Mouse (Mus musculus): ENCODE results near the gene Galr3. TPM values are rescaled to one million over a fixed set of nuclear protein-coding genes. Genes with fewer than 3 reads are reported as not detected.
A peak's percentile ranks its signal among the peaks of the same experiment; 100 is the strongest.

Galr3 gene
- total and polyA plus RNA-seq, 3 experiments: 2.6 to 4.5 TPM; not detected in 1

- TF ChIP-seq TAL1 (IDR thresholded peaks at IDR 0.05; ENCODE audit: low read length) (no peak), MAZ (IDR thresholded peaks at IDR 0.05; ENCODE audit: low read depth, low read length) (peak; percentile 72; the same call in 1 of the 2 replicates), NRF1 (IDR thresholded peaks at IDR 0.05; ENCODE audit: insufficient read depth, low read depth, low read length, poor library complexity, severe bottlenecking) (no peak), ZC3H11A (IDR thresholded peaks at IDR 0.05; ENCODE audit: low read depth, low read length) (no peak), ZNF384 (IDR thresholded peaks at IDR 0.05; ENCODE audit: low read depth, low read length) (no peak), UBTF (IDR thresholded peaks at IDR 0.05; ENCODE audit: borderline replicate concordance, insufficient read depth, low read depth, low read length) (no peak), GABPA (IDR thresholded peaks at IDR 0.05; ENCODE audit: low read depth, low read length) (no peak), RAD21 (IDR thresholded peaks at IDR 0.05; ENCODE audit: low read depth, low read length) (no peak), POLR2AphosphoS2 (IDR thresholded peaks at IDR 0.05; ENCODE audit: low read length) (no peak; the same call in 1 of the 2 replicates), NELFE (IDR thresholded peaks at IDR 0.05; ENCODE audit: low read depth, low read length) (peak; percentile 62), ZKSCAN1 (IDR thresholded peaks at IDR 0.05; ENCODE audit: low read depth, low read length) (no peak), EP300 (IDR thresholded peaks at IDR 0.05; ENCODE audit: low read depth in 1 of 2, low read length in 2 of 2) (0 out of 4 replicates have a peak, but pooled peaks of 1 of the 2 experiments have one; percentile 11), POLR2A (IDR thresholded peaks at IDR 0.05; ENCODE audit: control insufficient read depth in 1 of 2, insufficient read depth in 1 of 2, low read depth in 1 of 2, low read length in 2 of 2, poor library complexity in 1 of 2) (peak; percentile 45 to 69; a peak in 1 of 4 replicates), MYB (IDR thresholded peaks at IDR 0.05; ENCODE audit: low read depth, low read length) (no peak), MAX (IDR thresholded peaks at IDR 0.05; ENCODE audit: low read length) (peak; percentile 93), JUND (IDR thresholded peaks at IDR 0.05; ENCODE audit: low read depth, low read length) (no peak), MAFK (IDR thresholded peaks at IDR 0.05; ENCODE audit: borderline replicate concordance, low read depth, low read length) (no peak), GATA1 (IDR thresholded peaks at IDR 0.05; ENCODE audit: low read depth, low read length) (no peak)
These were observed 926 bp upstream of the Galr3 start (continued) for GRCm38 (mm10) chr15:79040501-79041416.

DNA sequence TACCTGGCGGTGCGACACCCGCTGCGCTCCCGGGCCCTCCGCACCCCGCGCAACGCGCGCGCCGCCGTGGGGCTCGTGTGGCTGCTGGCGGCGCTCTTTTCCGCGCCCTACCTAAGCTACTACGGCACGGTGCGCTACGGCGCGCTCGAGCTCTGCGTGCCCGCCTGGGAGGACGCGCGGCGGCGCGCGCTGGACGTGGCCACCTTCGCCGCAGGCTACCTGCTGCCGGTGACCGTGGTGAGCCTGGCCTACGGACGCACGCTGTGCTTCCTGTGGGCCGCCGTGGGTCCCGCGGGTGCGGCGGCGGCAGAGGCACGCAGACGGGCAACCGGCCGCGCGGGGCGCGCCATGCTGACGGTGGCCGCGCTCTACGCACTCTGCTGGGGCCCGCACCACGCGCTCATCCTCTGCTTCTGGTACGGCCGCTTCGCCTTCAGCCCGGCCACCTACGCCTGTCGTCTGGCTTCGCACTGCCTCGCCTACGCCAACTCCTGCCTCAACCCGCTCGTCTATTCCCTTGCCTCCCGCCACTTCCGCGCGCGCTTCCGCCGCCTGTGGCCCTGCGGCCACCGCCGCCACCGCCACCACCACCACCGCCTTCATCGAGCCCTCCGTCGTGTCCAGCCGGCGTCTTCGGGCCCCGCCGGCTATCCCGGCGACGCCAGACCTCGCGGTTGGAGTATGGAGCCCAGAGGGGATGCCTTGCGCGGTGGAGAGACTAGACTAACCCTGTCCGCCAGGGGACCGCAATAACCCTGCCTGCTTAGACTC lies 1.2 kb downstream of the Galr3 start:
- H3K27ac ChIP-seq (ENCODE audit: control insufficient read depth, low read depth, low read length): no peak overlapping the region
- H3K27me3 ChIP-seq (ENCODE audit: control insufficient read depth in 1 of 2, insufficient read depth in 2 of 2, low read length in 2 of 2): no peaks in the 10 kb centered on the region
- H3K79me2 ChIP-seq (ENCODE audit: control insufficient read depth, insufficient read depth, low read length, poor library complexity): no peaks in the 10 kb centered on the region; the same call in 1 of the 2 replicates
- no peaks in the 10 kb centered on the region for H3K36me3 ChIP-seq (ENCODE audit: control insufficient read depth in 1 of 2, insufficient read depth in 2 of 2, low read length in 2 of 2)
- no peaks in the 10 kb centered on the region for H3K9me3 ChIP-seq (replicated peaks; ENCODE audit: insufficient read depth, low read length)
- H3K4me1 ChIP-seq (ENCODE audit: control insufficient read depth in 1 of 2, insufficient read depth in 2 of 2, low read length in 2 of 2): peaks cover 0 to 12% of the 10 kb centered on the region in 2 experiments; a peak in 2 of 4 replicates
- H3K9ac ChIP-seq (ENCODE audit: control insufficient read depth, low read depth, low read length, poor library complexity, severe bottlenecking): no peak overlapping the region
- H3K4me3 ChIP-seq (ENCODE audit: control insufficient read depth in 1 of 2, insufficient read depth in 1 of 2, low read depth in 2 of 2, low read length in 2 of 2): no peak overlapping the region
- TF ChIP-seq MYB (IDR thresholded peaks at IDR 0.05; ENCODE audit: low read depth, low read length) (no peak), USF1 (IDR thresholded peaks at IDR 0.05; ENCODE audit: low read depth, low read length) (no peak), KAT2A (conservative IDR thresholded peaks at IDR 0.05; ENCODE audit: low read depth, low read length) (no peak), GATA1 (IDR thresholded peaks at IDR 0.05; ENCODE audit: low read depth, low read length) (no peak), MAX (IDR thresholded peaks at IDR 0.05; ENCODE audit: low read length) (no peak), RCOR1 (IDR thresholded peaks at IDR 0.05; ENCODE audit: low read depth, low read length) (no peak), ZC3H11A (IDR thresholded peaks at IDR 0.05; ENCODE audit: low read depth, low read length) (no peak), ETS1 (IDR thresholded peaks at IDR 0.05; ENCODE audit: low read depth, low read length) (no peak), ZKSCAN1 (IDR thresholded peaks at IDR 0.05; ENCODE audit: low read depth, low read length) (no peak), CTCF (IDR thresholded peaks at IDR 0.05 in 2 of 3, conservative IDR thresholded peaks at IDR 0.05 in 1 of 3; ENCODE audit: control insufficient read depth in 1 of 3, insufficient read depth in 1 of 3, low read depth in 2 of 3, low read length in 3 of 3, poor library complexity in 1 of 3, severe bottlenecking in 1 of 3) (no peak), SMC3 (IDR thresholded peaks at IDR 0.05; ENCODE audit: low read depth, low read length) (no peak), CHD2 (IDR thresholded peaks at IDR 0.05; ENCODE audit: low read length) (no peak), SIN3A (IDR thresholded peaks at IDR 0.05; ENCODE audit: low read length) (no peak)
- DNase-seq (ENCODE audit: low read depth, low spot score): no peak
